Mouse (Mus musculus) liver, embryonic 14.5 days (tissue): ENCODE measurements around the gene Nus1.

Experiments used
- CTCF ChIP-seq: IDR thresholded peaks from 2 replicates; pipeline ENCODE4 v1.5.1; 2016; ENCODE audit warnings: antibody characterized with exemption, low read depth, control low read depth
- EP300 ChIP-seq: IDR thresholded peaks from 2 replicates; pipeline ENCODE4 v1.6.1; 2016; ENCODE audit warnings: antibody characterized with exemption, low read depth

- TF ChIP-seq CTCF (peak; percentile 98), EP300 (no peak)
Measured at GRCm38 (mm10) chr10:52417299-52417997, at the start of gene Nus1.
